Comparison of ENCODE assay signal across 10 mouse cellular contexts in the genomic region with DNA sequence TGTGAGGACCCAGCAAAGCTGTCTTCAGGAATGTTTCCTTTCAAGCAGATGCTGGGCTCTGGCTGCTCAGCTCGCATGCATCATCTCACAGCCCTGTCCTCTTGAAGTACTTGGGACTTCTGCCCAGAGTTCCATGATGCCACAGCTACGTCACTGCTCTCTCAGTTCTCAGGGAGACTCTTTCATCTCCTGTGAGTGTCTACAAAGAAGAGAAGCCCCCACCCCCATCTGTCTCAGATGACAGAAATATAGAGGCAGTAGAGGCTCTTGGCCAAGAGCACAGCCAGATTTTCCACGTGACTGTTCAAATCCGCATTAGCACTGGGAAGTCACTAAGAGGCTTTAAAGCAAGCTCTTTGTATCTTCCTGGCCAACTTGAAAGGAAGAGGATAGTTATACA.
DNase-seq lines count a peak whose midpoint lies in the region; ATAC-seq and TF ChIP-seq lines count a peak whose summit lies in the region.
"Had no signal": no experiment of that assay in that cellular context is flagged by ENCODE, and none has a peak within 500 bp of the region (broad histone marks: within the 10 kb centered on the region; RNA-seq: fewer than 3 reads in every experiment).

No protein-coding gene starts in this region.

- H3K36me3 ChIP-seq in lung, embryonic 14.5 days (ENCODE audit: insufficient read depth) = no peaks in the 10 kb centered on the region
- no peaks in the 10 kb centered on the region for H3K36me3 ChIP-seq in heart, postnatal 0 days (replicated peaks; ENCODE audit: control insufficient read depth, insufficient read depth, low read length)
- H3K36me3 ChIP-seq: limb, embryonic 13.5 days had no signal

- no peak for TF ChIP-seq EP300 in heart, postnatal 0 days (IDR thresholded peaks at IDR 0.05; ENCODE audit: low read depth)

- intact Hi-C loops in heart, postnatal 25 days (cut with DNase I) = no loop called here

- no peak overlapping the region for H3K4me2 ChIP-seq in lung, embryonic 14.5 days
- no peak overlapping the region for H3K4me2 ChIP-seq in heart, postnatal 0 days (ENCODE audit: low read depth, low read length)
- H3K4me2 ChIP-seq: limb, embryonic 13.5 days had no signal

- no peak overlapping the region for H3K4me3 ChIP-seq in lung, embryonic 14.5 days (ENCODE audit: low read depth, low read length)
- H3K4me3 ChIP-seq in lung, adult 2 months (replicated peaks; ENCODE audit: extremely low read depth, low read depth, low read length) = no peak overlapping the region
- H3K4me3 ChIP-seq in heart, postnatal 0 days (ENCODE audit: low read depth, low read length) = no peak overlapping the region
- H3K4me3 ChIP-seq: heart, adult 2 months; limb, embryonic 13.5 days had no signal

- ATAC-seq in lung, embryonic 14.5 days (ENCODE audit: insufficient read depth) = peak; percentile 95
- ATAC-seq in heart, postnatal 0 days (ENCODE audit: insufficient read depth, low read depth) = peak; percentile 80

- H3K27ac ChIP-seq in lung, embryonic 14.5 days (ENCODE audit: low read depth) = peak overlapping the region; percentile 72
- no peak overlapping the region for H3K27ac ChIP-seq in heart, postnatal 0 days (ENCODE audit: low read depth)
- H3K27ac ChIP-seq: heart, adult 2 months; limb, embryonic 13.5 days had no signal

- no peak for TF ChIP-seq CTCF in lung, embryonic 14.5 days (IDR thresholded peaks at IDR 0.05; ENCODE audit: low read depth)
- no peak for TF ChIP-seq CTCF in lung, adult 2 months (IDR thresholded peaks at IDR 0.05; ENCODE audit: insufficient read depth, low read length)
- TF ChIP-seq CTCF in heart, postnatal 0 days (IDR thresholded peaks at IDR 0.05; ENCODE audit: low read depth) = no peak

- no peaks in the 10 kb centered on the region for H3K9me3 ChIP-seq in lung, embryonic 14.5 days (ENCODE audit: low read depth, low read length)
- no peaks in the 10 kb centered on the region for H3K9me3 ChIP-seq in heart, postnatal 0 days (replicated peaks; ENCODE audit: control insufficient read depth, low read length)
- H3K9me3 ChIP-seq: limb, embryonic 13.5 days had no signal

- no peaks in the 10 kb centered on the region for H3K27me3 ChIP-seq in lung, embryonic 14.5 days (ENCODE audit: insufficient read depth, low read length)
- H3K27me3 ChIP-seq in heart, postnatal 0 days (ENCODE audit: control insufficient read depth, insufficient read depth, low read length) = no peaks in the 10 kb centered on the region
- H3K27me3 ChIP-seq: limb, embryonic 13.5 days had no signal

- H3K9ac ChIP-seq in lung, embryonic 14.5 days = no peak overlapping the region
- no peak overlapping the region for H3K9ac ChIP-seq in heart, postnatal 0 days (replicated peaks; ENCODE audit: low read depth, low read length)
- H3K9ac ChIP-seq: limb, embryonic 13.5 days had no signal

- DNase-seq in heart, adult 8-10 months (ENCODE audit: low spot score) = peak; percentile 6
- no peak for DNase-seq in heart, postnatal 25 days (ENCODE audit: low spot score)
- peak; percentile 95 for DNase-seq in lung, embryonic 14.5 days
- DNase-seq in lung, adult 2 months = no peak
- DNase-seq in heart, postnatal 0 days (ENCODE audit: low spot score) = peak; percentile 43
- peak; percentile 32 for DNase-seq in retina, embryonic 14.5 days (ENCODE audit: low spot score)
- no peak for DNase-seq in urinary bladder, postnatal 10 days (ENCODE audit: low spot score)
- DNase-seq in frontal cortex, postnatal 25 days (ENCODE audit: low spot score in 2 of 2) = no peak

- WGBS in lung, embryonic 14.5 days = 35% methylated on average over 4 of the region's 4 CpGs
- 63% methylated on average over 4 of the region's 4 CpGs for WGBS in lung, adult 2 months
- WGBS in heart, postnatal 0 days = 27% methylated on average over 4 of the region's 4 CpGs

- no peak for TF ChIP-seq POLR2A in lung, adult 2 months (IDR thresholded peaks at IDR 0.05; ENCODE audit: borderline replicate concordance, extremely low read depth, low read depth, low read length)

- 0 out of 2 replicates have a peak, but pooled peaks cover 4% of the 10 kb centered on the region for H3K4me1 ChIP-seq in lung, embryonic 14.5 days (ENCODE audit: insufficient read depth)
- H3K4me1 ChIP-seq in lung, adult 2 months (ENCODE audit: control insufficient read depth, insufficient read depth, low read length) = no peaks in the 10 kb centered on the region
- H3K4me1 ChIP-seq in heart, postnatal 0 days (ENCODE audit: control insufficient read depth, insufficient read depth) = peaks cover 12% of the 10 kb centered on the region
- H3K4me1 ChIP-seq: limb, embryonic 13.5 days had no signal

Comparison
In these comparisons a context has a peak if more than half of its experiments do, and no peak if none do; other contexts are left out.
1. DNase-seq: peak in heart, adult 8-10 months (single experiment), lung, embryonic 14.5 days (single experiment), heart, postnatal 0 days (single experiment) and retina, embryonic 14.5 days (single experiment); none in heart, postnatal 25 days (single experiment), lung, adult 2 months (single experiment), urinary bladder, postnatal 10 days (single experiment) and frontal cortex, postnatal 25 days (0 of 2).